Mouse (Mus musculus) C2C12 (cell line): ENCODE results near the gene Olfr452. TPM values are rescaled to one million over a fixed set of nuclear protein-coding genes. Genes with fewer than 3 reads are reported as not detected.

Experiments
- H3K27me3 ChIP-seq: one replicate; pipeline ENCODE4 v1.6.1; 2011; ENCODE audit not compliant: control insufficient read depth, insufficient read depth, insufficient read length
- H3K36me3 ChIP-seq: one replicate; pipeline ENCODE4 v1.6.1; 2011; ENCODE audit not compliant: control insufficient read depth, insufficient read depth
- H3K4me3 ChIP-seq: one replicate; pipeline ENCODE4 v1.5.1; 2011; ENCODE audit warnings: mild to moderate bottlenecking, control low read depth; ENCODE audit not compliant: poor library complexity, insufficient read depth, severe bottlenecking
- H3K79me2 ChIP-seq: one replicate; pipeline ENCODE4 v1.6.1; 2011; ENCODE audit not compliant: control insufficient read depth, insufficient read depth
- H3K79me3 ChIP-seq: one replicate; pipeline ENCODE4 v1.6.1; 2011; ENCODE audit warnings: low read depth, control low read depth
- H3ac ChIP-seq: one replicate; pipeline ENCODE3; 2011; ENCODE audit warnings: low read depth; ENCODE audit not compliant: control insufficient read depth, insufficient read length
- CEBPB ChIP-seq: IDR thresholded peaks from one replicate; pipeline ENCODE4 v1.6.1; 2011; ENCODE audit warnings: low read depth, mild to moderate bottlenecking, control low read depth, moderate library complexity
- CTCF ChIP-seq: IDR thresholded peaks from one replicate; pipeline ENCODE4 v1.5.1; 2011; ENCODE audit not compliant: control insufficient read depth, insufficient read depth, insufficient read length
- FOSL1 ChIP-seq: IDR thresholded peaks from one replicate; pipeline ENCODE4 v1.8.0; 2011; ENCODE audit warnings: mild to moderate bottlenecking, low read length; ENCODE audit not compliant: poor library complexity, insufficient read depth, severe bottlenecking
- MAX ChIP-seq: IDR thresholded peaks from one replicate; pipeline ENCODE4 v1.6.1; 2011; ENCODE audit warnings: mild to moderate bottlenecking, control low read depth
- MYOD1 ChIP-seq: IDR thresholded peaks from one replicate; pipeline ENCODE4 v1.6.1; 2011; ENCODE audit warnings: low read depth; ENCODE audit not compliant: control insufficient read depth, insufficient read length
- MYOG ChIP-seq: IDR thresholded peaks from one replicate; pipeline ENCODE4 v1.6.1; 2011; ENCODE audit not compliant: control insufficient read depth, insufficient read length; ENCODE audit errors: extremely low read depth
- USF1 ChIP-seq: IDR thresholded peaks from one replicate; pipeline ENCODE4 v1.6.1; 2011; ENCODE audit warnings: low read depth, mild to moderate bottlenecking, control low read depth, moderate library complexity
- polyA plus RNA-seq: library from polyadenylated mRNA; unstranded; fragments of >200 nt; fragmentation: generic; extraction: Trizol; gene quantifications from one replicate; pipeline ENCODE4 v1.2.1, GENCODE M21; 2012; ENCODE audit warnings: missing spikeins

Olfr452 gene
- polyA plus RNA-seq, 1 experiment = not detected

- no peak overlapping the region for H3ac ChIP-seq
- H3K79me3 ChIP-seq = no peaks in the 10 kb centered on the region
- no peak overlapping the region for H3K4me3 ChIP-seq
- no peaks in the 10 kb centered on the region for H3K36me3 ChIP-seq
- H3K79me2 ChIP-seq = no peaks in the 10 kb centered on the region
- TF ChIP-seq FOSL1 = no peak
- H3K27me3 ChIP-seq = no peaks in the 10 kb centered on the region
Measured at GRCm38 (mm10) chr6:42790247-42790948, 5.5 kb downstream of the Olfr452 start.

- Histone ChIP-seq H3K79me3 (no peaks in the 10 kb centered on the region), H3K36me3 (no peaks in the 10 kb centered on the region), H3ac (no peak overlapping the region), H3K27me3 (no peaks in the 10 kb centered on the region), H3K4me3 (no peak overlapping the region), H3K79me2 (no peaks in the 10 kb centered on the region)
- TF ChIP-seq FOSL1 (no peak), CTCF (no peak), MYOG (no peak), USF1 (no peak), MYOD1 (no peak), MAX (no peak), CEBPB (no peak)
Measured at GRCm38 (mm10) chr6:42790949-42791556, 6.2 kb downstream of the Olfr452 start.

GRCm38 (mm10) chr6:42794982-42795381 lies 10.1 kb downstream of the Olfr452 start:
- Histone ChIP-seq H3K27me3 (peaks cover 5% of the 10 kb centered on the region), H3K4me3 (no peak overlapping the region), H3K36me3 (no peaks in the 10 kb centered on the region), H3K79me3 (no peaks in the 10 kb centered on the region), H3ac (no peak overlapping the region), H3K79me2 (no peaks in the 10 kb centered on the region)
- TF ChIP-seq MYOD1 = no peak
- no peak for TF ChIP-seq FOSL1
- TF ChIP-seq USF1 = no peak

DNA sequence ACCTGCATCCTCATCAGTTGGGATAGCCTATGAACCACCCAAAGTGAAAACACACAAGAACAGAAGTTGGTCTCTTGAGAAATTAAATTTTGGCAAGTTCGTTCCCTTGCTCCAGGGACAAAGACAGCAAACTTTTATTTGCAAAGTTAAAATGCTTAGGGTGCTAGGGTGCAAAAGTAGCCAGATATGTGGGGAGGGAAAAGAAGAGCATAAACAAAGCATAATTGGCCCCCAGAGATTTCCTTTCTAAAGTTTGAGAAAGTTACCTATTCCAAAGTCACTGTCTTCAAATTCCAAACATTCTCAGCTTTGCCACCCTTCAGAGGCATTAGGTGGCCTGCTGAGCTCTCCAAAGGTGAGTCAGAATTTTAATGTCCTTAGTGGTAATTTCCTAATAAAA lies 26.7 kb downstream of the Olfr452 start, which contains the start of gene Olfr450:
Olfr450 (plus strand) TSS at position 301 of the 400 bp plus-strand sequence.
- no peaks in the 10 kb centered on the region for H3K27me3 ChIP-seq
- H3K79me3 ChIP-seq = no peaks in the 10 kb centered on the region
- no peak within 1 kb of the TSS for H3ac ChIP-seq
- H3K79me2 ChIP-seq = no peaks in the 10 kb centered on the region
- TF ChIP-seq CTCF (no peak), FOSL1 (no peak), USF1 (no peak)
- no peaks in the 10 kb centered on the region for H3K36me3 ChIP-seq
- H3K4me3 ChIP-seq = no peak within 1 kb of the TSS

GRCm38 (mm10) chr6:42834084-42834483 lies 49.2 kb downstream of the Olfr452 start, which contains the start of gene Olfr449:
Olfr449 (plus strand) TSS chr6:42834384.
- no peaks in the 10 kb centered on the region for H3K36me3 ChIP-seq
- H3K79me2 ChIP-seq = no peaks in the 10 kb centered on the region
- H3K4me3 ChIP-seq = no peak within 1 kb of the TSS
- peaks cover 5% of the 10 kb centered on the region for H3K27me3 ChIP-seq
- H3ac ChIP-seq = no peak within 1 kb of the TSS
- no peaks in the 10 kb centered on the region for H3K79me3 ChIP-seq
- TF ChIP-seq CTCF = no peak
- TF ChIP-seq USF1 = no peak
- TF ChIP-seq MAX = no peak
- no peak for TF ChIP-seq CEBPB
- TF ChIP-seq MYOG = no peak
- TF ChIP-seq FOSL1 = no peak
- no peak for TF ChIP-seq MYOD1

Other genes with a start within 250 kb of the Olfr452 start
- 0.01 TPM for gene Olfr455, start 237.5 kb upstream of the Olfr452 start, polyA plus RNA-seq
- gene Tcaf3, start 187.4 kb upstream of the Olfr452 start, polyA plus RNA-seq = not detected
- gene Tcaf2, start 139.8 kb upstream of the Olfr452 start, polyA plus RNA-seq = 4.3 TPM
- 19.3 TPM for gene Tcaf1, start 75.0 kb upstream of the Olfr452 start, polyA plus RNA-seq
- not detected for gene Olfr453, start 45.7 kb upstream of the Olfr452 start, polyA plus RNA-seq
- gene Olfr38, start 28.7 kb upstream of the Olfr452 start, polyA plus RNA-seq = not detected
- gene Olfr450, start 26.8 kb downstream of the Olfr452 start, polyA plus RNA-seq = not detected
- gene Olfr449, start 49.3 kb downstream of the Olfr452 start, polyA plus RNA-seq = not detected
- gene Olfr448, start 105.3 kb downstream of the Olfr452 start, polyA plus RNA-seq = not detected
- not detected for gene Olfr447, start 123.8 kb downstream of the Olfr452 start, polyA plus RNA-seq
- not detected for gene Olfr446, start 136.3 kb downstream of the Olfr452 start, polyA plus RNA-seq
- not detected for gene Olfr444, start 164.0 kb downstream of the Olfr452 start, polyA plus RNA-seq